Mouse (Mus musculus): ENCODE measurements around the gene Bbs10.

- no peak for TF ChIP-seq CTCF (IDR thresholded peaks at IDR 0.05; ENCODE audit: low read depth)
- TF ChIP-seq EP300 (IDR thresholded peaks at IDR 0.05; ENCODE audit: low read depth): no peak
Measured at GRCm38 (mm10) chr10:111320579-111320978, 22.1 kb downstream of the Bbs10 start.
